Mouse (Mus musculus): ENCODE results near the gene Hivep3. TPM values are rescaled to one million over a fixed set of nuclear protein-coding genes. Genes with fewer than 3 reads are reported as not detected.

The Hivep3 gene
- polyA plus RNA-seq, 1 experiment = 1.4 TPM

GRCm38 (mm10) chr4:119895504-119895903 lies 161.9 kb downstream of the Hivep3 start:
- Histone ChIP-seq H3K79me3 (ENCODE audit: low read depth) (no peaks in the 10 kb centered on the region), H3K36me3 (ENCODE audit: control insufficient read depth, insufficient read depth) (no peaks in the 10 kb centered on the region), H3K27me3 (ENCODE audit: control insufficient read depth, insufficient read depth, insufficient read length) (no peaks in the 10 kb centered on the region), H3K4me3 (ENCODE audit: insufficient read depth, poor library complexity, severe bottlenecking) (no peak overlapping the region), H3ac (ENCODE audit: control insufficient read depth, insufficient read length, low read depth) (no peak overlapping the region), H3K79me2 (ENCODE audit: control insufficient read depth, insufficient read depth) (no peaks in the 10 kb centered on the region)
- TF ChIP-seq MAX (IDR thresholded peaks at IDR 0.05) (no peak), FOSL1 (IDR thresholded peaks at IDR 0.05; ENCODE audit: insufficient read depth, low read length, poor library complexity, severe bottlenecking) (no peak), CEBPB (IDR thresholded peaks at IDR 0.05; ENCODE audit: low read depth) (no peak), MYOD1 (IDR thresholded peaks at IDR 0.05; ENCODE audit: control insufficient read depth, insufficient read length, low read depth) (no peak), USF1 (IDR thresholded peaks at IDR 0.05; ENCODE audit: low read depth) (no peak), CTCF (IDR thresholded peaks at IDR 0.05; ENCODE audit: control insufficient read depth, insufficient read depth, insufficient read length) (no peak), MYOG (IDR thresholded peaks at IDR 0.05; ENCODE audit: control insufficient read depth, extremely low read depth, insufficient read length) (no peak)

GRCm38 (mm10) chr4:119896572-119896971 lies 163.0 kb downstream of the Hivep3 start:
- Histone ChIP-seq H3K79me3 (ENCODE audit: low read depth) (no peaks in the 10 kb centered on the region), H3K79me2 (ENCODE audit: control insufficient read depth, insufficient read depth) (no peaks in the 10 kb centered on the region), H3K4me3 (ENCODE audit: insufficient read depth, poor library complexity, severe bottlenecking) (no peak overlapping the region), H3K27me3 (ENCODE audit: control insufficient read depth, insufficient read depth, insufficient read length) (no peaks in the 10 kb centered on the region), H3ac (ENCODE audit: control insufficient read depth, insufficient read length, low read depth) (no peak overlapping the region), H3K36me3 (ENCODE audit: control insufficient read depth, insufficient read depth) (no peaks in the 10 kb centered on the region)
- TF ChIP-seq MYOG (IDR thresholded peaks at IDR 0.05; ENCODE audit: control insufficient read depth, extremely low read depth, insufficient read length) (no peak), CEBPB (IDR thresholded peaks at IDR 0.05; ENCODE audit: low read depth) (no peak), CTCF (IDR thresholded peaks at IDR 0.05; ENCODE audit: control insufficient read depth, insufficient read depth, insufficient read length) (no peak), FOSL1 (IDR thresholded peaks at IDR 0.05; ENCODE audit: insufficient read depth, low read length, poor library complexity, severe bottlenecking) (no peak), MYOD1 (IDR thresholded peaks at IDR 0.05; ENCODE audit: control insufficient read depth, insufficient read length, low read depth) (no peak)

- no peaks in the 10 kb centered on the region for H3K36me3 ChIP-seq (ENCODE audit: control insufficient read depth, insufficient read depth)
- no peaks in the 10 kb centered on the region for H3K79me2 ChIP-seq (ENCODE audit: control insufficient read depth, insufficient read depth)
- no peak overlapping the region for H3ac ChIP-seq (ENCODE audit: control insufficient read depth, insufficient read length, low read depth)
- TF ChIP-seq MYOD1 (IDR thresholded peaks at IDR 0.05; ENCODE audit: control insufficient read depth, insufficient read length, low read depth) (peak; percentile 23), CTCF (IDR thresholded peaks at IDR 0.05; ENCODE audit: control insufficient read depth, insufficient read depth, insufficient read length) (no peak), CEBPB (IDR thresholded peaks at IDR 0.05; ENCODE audit: low read depth) (peak; percentile 12), MYOG (IDR thresholded peaks at IDR 0.05; ENCODE audit: control insufficient read depth, extremely low read depth, insufficient read length) (no peak), MAX (IDR thresholded peaks at IDR 0.05) (peak; percentile 37)
- H3K79me3 ChIP-seq (ENCODE audit: low read depth) = no peaks in the 10 kb centered on the region
- H3K27me3 ChIP-seq (ENCODE audit: control insufficient read depth, insufficient read depth, insufficient read length) = no peaks in the 10 kb centered on the region
- no peak overlapping the region for H3K4me3 ChIP-seq (ENCODE audit: insufficient read depth, poor library complexity, severe bottlenecking)
Observed at GRCm38 (mm10) chr4:119897054-119897855, 163.7 kb downstream of the Hivep3 start.

GRCm38 (mm10) chr4:119901556-119902491 lies 168.2 kb downstream of the Hivep3 start:
- H3K27me3 ChIP-seq (ENCODE audit: control insufficient read depth, insufficient read depth, insufficient read length) = no peaks in the 10 kb centered on the region
- H3ac ChIP-seq (ENCODE audit: control insufficient read depth, insufficient read length, low read depth) = no peak overlapping the region
- H3K79me2 ChIP-seq (ENCODE audit: control insufficient read depth, insufficient read depth) = no peaks in the 10 kb centered on the region
- H3K4me3 ChIP-seq (ENCODE audit: insufficient read depth, poor library complexity, severe bottlenecking) = no peak overlapping the region
- H3K36me3 ChIP-seq (ENCODE audit: control insufficient read depth, insufficient read depth) = no peaks in the 10 kb centered on the region
- no peaks in the 10 kb centered on the region for H3K79me3 ChIP-seq (ENCODE audit: low read depth)
- TF ChIP-seq MYOD1 (IDR thresholded peaks at IDR 0.05; ENCODE audit: control insufficient read depth, insufficient read length, low read depth) (peak; percentile 30), MYOG (IDR thresholded peaks at IDR 0.05; ENCODE audit: control insufficient read depth, extremely low read depth, insufficient read length) (no peak)

GRCm38 (mm10) chr4:119903328-119903727 lies 169.7 kb downstream of the Hivep3 start:
- H3K4me3 ChIP-seq (ENCODE audit: insufficient read depth, poor library complexity, severe bottlenecking) = no peak overlapping the region
- no peaks in the 10 kb centered on the region for H3K27me3 ChIP-seq (ENCODE audit: control insufficient read depth, insufficient read depth, insufficient read length)
- H3K36me3 ChIP-seq (ENCODE audit: control insufficient read depth, insufficient read depth) = no peaks in the 10 kb centered on the region
- TF ChIP-seq CTCF (IDR thresholded peaks at IDR 0.05; ENCODE audit: control insufficient read depth, insufficient read depth, insufficient read length) = no peak
- no peak for TF ChIP-seq MYOD1 (IDR thresholded peaks at IDR 0.05; ENCODE audit: control insufficient read depth, insufficient read length, low read depth)
- no peak for TF ChIP-seq MYOG (IDR thresholded peaks at IDR 0.05; ENCODE audit: control insufficient read depth, extremely low read depth, insufficient read length)
- no peak for TF ChIP-seq USF1 (IDR thresholded peaks at IDR 0.05; ENCODE audit: low read depth)
- TF ChIP-seq MAX (IDR thresholded peaks at IDR 0.05) = no peak
- no peak for TF ChIP-seq CEBPB (IDR thresholded peaks at IDR 0.05; ENCODE audit: low read depth)
- TF ChIP-seq FOSL1 (IDR thresholded peaks at IDR 0.05; ENCODE audit: insufficient read depth, low read length, poor library complexity, severe bottlenecking) = no peak
- H3ac ChIP-seq (ENCODE audit: control insufficient read depth, insufficient read length, low read depth) = no peak overlapping the region
- H3K79me2 ChIP-seq (ENCODE audit: control insufficient read depth, insufficient read depth) = no peaks in the 10 kb centered on the region
- H3K79me3 ChIP-seq (ENCODE audit: low read depth) = no peaks in the 10 kb centered on the region
